Mouse (Mus musculus) cerebellum, adult 2 months (tissue): ENCODE results near the gene Zbtb8a. TPM values are rescaled to one million over a fixed set of nuclear protein-coding genes. Genes with fewer than 3 reads are reported as not detected.

Experiments used
- DNase-seq, 2 experiments: peaks; one replicate each; pipeline ENCODE4 v3.0.0; 2021
- H3K27ac ChIP-seq: fragments of 200-500 bp; 2 replicates; pipeline ENCODE4 v1.5.1; 2012; ENCODE audit warnings: low read length, control low read depth, inconsistent platforms; ENCODE audit not compliant: insufficient read depth
- H3K27me3 ChIP-seq: fragments of 200-500 bp; 2 replicates; pipeline ENCODE4 v1.6.1; 2012; ENCODE audit warnings: inconsistent platforms, mild to moderate bottlenecking, low read length, moderate library complexity; ENCODE audit not compliant: control insufficient read depth, insufficient read depth
- H3K4me1 ChIP-seq: fragments of 200-500 bp; 2 replicates; pipeline ENCODE4 v1.6.1; 2011; ENCODE audit warnings: low read length; ENCODE audit not compliant: control insufficient read depth, insufficient read depth
- H3K4me3 ChIP-seq: fragments of 200-500 bp; replicated peaks from 2 replicates; pipeline ENCODE3; 2011; ENCODE audit warnings: mild to moderate bottlenecking, low read depth, low read length, control low read depth; ENCODE audit not compliant: insufficient read depth
- CTCF ChIP-seq: fragments of 200-500 bp; IDR thresholded peaks from 2 replicates; pipeline ENCODE4 v1.5.1; 2011; ENCODE audit warnings: low read depth, mild to moderate bottlenecking, control low read depth, low read length, moderate library complexity, borderline replicate concordance; ENCODE audit not compliant: insufficient read depth
- POLR2A ChIP-seq: fragments of 200-500 bp; IDR thresholded peaks from 2 replicates; pipeline ENCODE4 v1.6.1; 2011; ENCODE audit warnings: low read length, control low read depth, borderline replicate concordance; ENCODE audit not compliant: insufficient read depth
- WGBS: fragments of 180-500 bp; shearing (Covaris S2); methylation state at CpG from one replicate; pipeline ENCODE4 v1.1.7; 2018; 5-methylcytosine and 5-hydroxymethylcytosine counted together
- polyA plus RNA-seq: library from polyadenylated mRNA; depleted of rRNA; stranded (reverse); fragments of >200 nt; gene quantifications from 2 replicates; pipeline ENCODE4 v1.2.3, GENCODE M21; 2012

Gene Zbtb8a
- polyA plus RNA-seq, 1 experiment: 10.6 TPM

DNA sequence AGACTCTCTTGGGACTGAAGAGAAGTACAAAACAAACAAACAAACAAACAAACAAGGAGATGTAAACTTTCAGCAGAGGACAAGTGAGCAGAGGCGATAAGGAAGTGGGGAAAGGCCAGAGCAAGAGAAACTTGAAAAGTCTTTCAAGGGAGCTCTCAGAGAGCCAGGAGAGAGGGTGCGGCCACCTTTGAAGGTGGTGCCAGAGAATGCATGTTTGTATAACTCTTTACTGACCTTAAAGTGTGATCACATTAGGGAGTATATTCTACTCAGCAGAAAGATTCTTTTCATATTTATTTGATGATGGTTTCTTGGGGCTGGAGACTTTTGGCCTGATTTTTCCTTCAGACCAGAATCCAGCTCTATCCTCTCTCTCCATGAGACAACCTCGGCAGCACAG, 19.0 kb upstream of the Zbtb8a start:
- WGBS: 86% methylated on average over 3 of the region's 3 CpGs
- H3K4me3 ChIP-seq: no peak overlapping the region
- TF ChIP-seq CTCF: no peak

DNA sequence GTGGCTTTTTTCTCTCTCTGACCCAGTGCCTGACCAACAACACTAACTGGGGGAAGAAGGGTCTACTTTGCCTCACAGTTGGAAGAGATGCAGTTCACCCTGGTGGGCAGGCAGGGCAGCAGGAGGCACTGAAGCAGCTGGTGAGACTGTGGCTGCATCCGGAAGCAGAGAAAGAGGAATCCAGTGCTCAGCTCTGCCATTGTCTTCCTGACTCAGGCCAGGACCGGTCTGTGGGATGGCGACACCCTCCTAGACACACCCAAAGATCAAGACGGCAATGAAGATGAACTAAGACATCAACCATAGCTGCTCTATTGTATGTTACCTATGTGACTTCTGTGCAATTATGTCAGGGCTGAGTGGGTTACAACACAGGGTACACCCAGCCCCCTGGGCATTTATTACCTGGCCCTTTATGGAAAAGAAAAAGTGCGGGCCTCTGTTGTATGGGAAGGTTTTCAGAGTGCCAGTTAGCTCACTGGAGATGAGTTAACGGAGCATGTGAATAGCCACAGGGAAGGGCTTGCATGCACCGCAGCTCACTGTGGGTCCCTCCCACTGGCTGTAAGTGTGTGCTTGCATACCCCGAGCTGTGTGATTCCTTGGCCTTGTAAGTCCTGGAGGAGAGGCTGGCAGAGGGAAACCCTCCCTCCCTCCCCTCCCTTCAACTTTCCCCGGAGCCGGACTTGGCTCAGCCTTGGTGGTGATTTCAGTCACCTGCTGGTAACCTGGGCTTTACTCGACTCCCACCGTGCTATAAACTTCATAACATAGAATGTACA, 16.4 kb upstream of the Zbtb8a start:
- 15% methylated on average over 12 of the region's 12 CpGs for WGBS

More for the DNA sequence above, 19.0 kb upstream of the Zbtb8a start:
- Histone ChIP-seq H3K4me1 (no peaks in the 10 kb centered on the region), H3K27ac (no peak overlapping the region), H3K27me3 (no peaks in the 10 kb centered on the region)
- no peak for DNase-seq

DNA sequence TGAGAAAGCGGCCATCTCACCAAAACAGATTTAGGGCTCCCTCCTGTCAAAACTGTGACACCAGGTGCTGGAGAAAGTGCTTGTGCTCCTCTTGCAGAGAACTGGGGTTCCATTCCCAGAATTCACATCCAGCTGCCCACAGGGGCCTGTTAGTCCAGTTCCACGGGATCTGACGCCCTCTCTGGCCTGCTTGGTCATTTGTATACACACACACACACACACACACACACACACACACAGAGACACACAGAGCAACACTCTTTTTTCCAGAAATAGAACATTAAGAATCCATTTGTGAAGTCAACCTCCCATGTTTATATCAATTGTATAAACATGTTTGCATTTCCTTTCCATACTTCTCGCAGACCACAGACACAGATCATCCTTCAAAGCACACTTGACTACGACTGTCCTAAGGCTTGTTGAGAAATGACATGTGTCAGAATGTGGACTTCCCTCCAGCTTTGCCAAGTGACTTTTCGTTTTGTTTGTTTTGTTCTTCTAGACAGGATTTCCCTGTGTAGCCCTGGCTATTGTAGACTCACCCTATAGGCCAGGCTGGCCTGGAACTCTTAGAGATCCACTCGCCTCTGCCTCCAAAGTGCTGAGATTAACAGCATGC, 13.1 kb upstream of the Zbtb8a start:
- DNase-seq: no peak
- Histone ChIP-seq H3K4me3 (no peak overlapping the region), H3K4me1 (no peaks in the 10 kb centered on the region), H3K27me3 (no peaks in the 10 kb centered on the region), H3K27ac (no peak overlapping the region)
- 86% methylated on average over 7 of the region's 7 CpGs for WGBS
- no peak for TF ChIP-seq POLR2A
- TF ChIP-seq CTCF: no peak

More for the DNA sequence above, 16.4 kb upstream of the Zbtb8a start:
- no peak for TF ChIP-seq POLR2A
- no peak for TF ChIP-seq CTCF
- no peak for DNase-seq
- H3K27me3 ChIP-seq: no peaks in the 10 kb centered on the region
- H3K4me3 ChIP-seq: no peak overlapping the region
- H3K27ac ChIP-seq: no peak overlapping the region
- H3K4me1 ChIP-seq: no peaks in the 10 kb centered on the region

DNA sequence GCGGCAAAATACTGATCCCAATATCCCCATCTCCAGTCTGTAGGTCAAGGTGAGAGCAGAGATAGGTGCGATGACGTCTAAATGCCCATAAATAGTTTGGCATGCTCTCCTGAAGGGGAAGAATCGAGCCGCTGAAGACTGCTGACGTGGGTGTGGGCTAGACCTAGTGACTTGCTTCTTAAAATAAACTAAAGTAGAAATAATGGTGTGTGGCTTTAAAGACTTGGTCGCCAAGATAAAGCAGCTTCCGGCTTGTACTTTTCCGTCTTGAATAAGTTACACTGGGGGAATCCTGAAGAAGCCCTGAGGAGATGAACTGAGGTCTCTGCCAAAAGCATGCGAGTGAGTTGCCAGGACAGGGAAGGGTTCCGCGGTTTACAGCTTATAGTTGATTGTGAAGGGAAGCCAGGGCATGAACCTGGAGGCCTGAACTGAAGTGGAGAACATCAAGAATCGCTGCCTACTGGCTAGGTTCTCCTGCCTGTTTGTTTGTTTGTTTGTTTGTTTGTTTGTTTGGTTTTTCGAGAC, 12.4 kb upstream of the Zbtb8a start:
- no peak for TF ChIP-seq CTCF
- TF ChIP-seq POLR2A: no peak
- no peak overlapping the region for H3K4me3 ChIP-seq
- DNase-seq: no peak
- no peaks in the 10 kb centered on the region for H3K4me1 ChIP-seq
- no peaks in the 10 kb centered on the region for H3K27me3 ChIP-seq
- WGBS: 63% methylated on average over 14 of the region's 14 CpGs
- H3K27ac ChIP-seq: no peak overlapping the region

DNA sequence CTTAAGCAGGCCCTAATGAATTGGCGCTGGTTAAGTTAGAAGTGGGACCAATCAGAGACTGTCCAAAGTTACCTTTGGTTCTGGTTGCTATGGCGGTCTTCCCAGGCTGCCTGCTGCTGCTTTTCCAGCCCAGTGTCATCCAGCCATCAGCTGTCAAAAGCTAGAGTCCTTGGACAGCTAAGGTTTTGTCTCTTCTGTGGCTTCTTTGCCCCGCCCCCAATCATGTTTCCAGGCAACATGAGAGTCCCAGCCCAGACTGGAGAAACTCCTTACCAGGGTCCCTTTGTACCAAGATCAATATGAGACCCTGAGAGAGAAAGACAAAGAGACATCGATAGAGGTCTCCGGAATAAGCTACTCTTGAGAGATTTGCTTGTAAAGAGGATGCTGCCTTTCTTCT, 10.5 kb upstream of the Zbtb8a start:
- no peak overlapping the region for H3K27ac ChIP-seq
- H3K4me3 ChIP-seq: no peak overlapping the region
- H3K27me3 ChIP-seq: no peaks in the 10 kb centered on the region
- no peaks in the 10 kb centered on the region for H3K4me1 ChIP-seq
- no peak for TF ChIP-seq POLR2A
- TF ChIP-seq CTCF: no peak
- WGBS: 27% methylated on average over 5 of the region's 5 CpGs
- DNase-seq: no peak

DNA sequence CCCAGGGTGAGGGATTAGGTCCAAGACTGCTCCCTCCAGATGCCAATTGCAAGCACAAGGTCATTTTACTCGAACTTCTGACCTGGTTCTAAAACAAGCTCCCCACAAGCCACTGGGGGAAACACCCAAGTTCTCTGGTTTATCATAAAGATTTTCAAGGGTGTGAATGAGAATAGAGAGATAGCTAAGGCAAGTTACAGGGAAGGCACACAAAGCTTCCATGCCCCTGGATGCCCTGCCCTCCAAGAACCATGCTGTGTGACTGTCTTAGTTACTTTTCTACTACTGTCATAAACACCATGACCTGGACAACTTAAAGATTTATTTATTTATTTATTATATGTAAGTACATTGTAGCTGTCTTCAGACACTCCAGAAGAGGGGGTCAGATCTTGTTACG, 9.1 kb upstream of the Zbtb8a start:
- no peak for DNase-seq
- 90% methylated on average over 2 of the region's 2 CpGs for WGBS

DNA sequence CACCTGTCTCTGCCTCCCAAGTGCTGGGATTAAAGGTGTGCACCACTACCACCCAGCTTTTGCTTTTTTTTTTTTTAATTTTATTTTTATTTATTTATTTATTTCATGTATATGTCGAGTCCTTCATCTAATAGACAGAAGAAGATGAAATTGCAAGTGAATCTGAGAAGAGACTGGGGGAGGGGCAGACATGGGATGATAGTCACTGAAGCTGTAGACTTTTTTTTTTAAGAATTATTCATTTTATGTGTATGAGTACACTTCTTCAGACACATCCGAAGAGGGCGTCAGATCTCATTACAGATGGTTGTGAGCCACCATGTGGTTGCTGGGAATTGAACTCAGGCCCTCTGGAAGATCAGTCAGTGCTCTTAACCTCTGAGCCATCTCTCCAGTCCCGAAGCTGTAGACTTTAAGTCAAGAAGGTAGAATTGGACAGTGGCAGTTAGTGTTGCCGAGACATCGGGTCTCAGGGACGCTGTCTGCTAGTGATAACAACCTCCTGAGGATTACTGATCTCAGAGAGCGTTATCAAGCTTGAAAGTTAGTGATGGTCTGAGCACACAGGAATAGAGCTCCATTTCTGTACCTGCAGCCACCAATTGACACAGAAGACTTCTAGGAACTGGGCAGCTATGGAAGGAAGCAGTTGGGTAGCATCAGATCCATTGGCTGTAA, 8.5 kb upstream of the Zbtb8a start:
- H3K4me3 ChIP-seq: no peak overlapping the region
- 86% methylated on average over 8 of the region's 8 CpGs for WGBS
- H3K27ac ChIP-seq: no peak overlapping the region
- H3K4me1 ChIP-seq: no peaks in the 10 kb centered on the region
- H3K27me3 ChIP-seq: no peaks in the 10 kb centered on the region
- DNase-seq: no peak
- TF ChIP-seq CTCF (no peak), POLR2A (no peak)

More for the DNA sequence above, 9.1 kb upstream of the Zbtb8a start:
- TF ChIP-seq POLR2A: no peak
- Histone ChIP-seq H3K27ac (no peak overlapping the region), H3K4me1 (no peaks in the 10 kb centered on the region), H3K27me3 (no peaks in the 10 kb centered on the region), H3K4me3 (no peak overlapping the region)
